Mouse (Mus musculus): ENCODE results near the gene Rnf182. TPM values are rescaled to one million over a fixed set of nuclear protein-coding genes. Genes with fewer than 3 reads are reported as not detected.

Gene Rnf182
- polyA plus RNA-seq (2015; fragmentation: Nextera tagmentation; extraction: Ambion mirVana) = 19.9 and 27.3 TPM in 2 replicates

DNA sequence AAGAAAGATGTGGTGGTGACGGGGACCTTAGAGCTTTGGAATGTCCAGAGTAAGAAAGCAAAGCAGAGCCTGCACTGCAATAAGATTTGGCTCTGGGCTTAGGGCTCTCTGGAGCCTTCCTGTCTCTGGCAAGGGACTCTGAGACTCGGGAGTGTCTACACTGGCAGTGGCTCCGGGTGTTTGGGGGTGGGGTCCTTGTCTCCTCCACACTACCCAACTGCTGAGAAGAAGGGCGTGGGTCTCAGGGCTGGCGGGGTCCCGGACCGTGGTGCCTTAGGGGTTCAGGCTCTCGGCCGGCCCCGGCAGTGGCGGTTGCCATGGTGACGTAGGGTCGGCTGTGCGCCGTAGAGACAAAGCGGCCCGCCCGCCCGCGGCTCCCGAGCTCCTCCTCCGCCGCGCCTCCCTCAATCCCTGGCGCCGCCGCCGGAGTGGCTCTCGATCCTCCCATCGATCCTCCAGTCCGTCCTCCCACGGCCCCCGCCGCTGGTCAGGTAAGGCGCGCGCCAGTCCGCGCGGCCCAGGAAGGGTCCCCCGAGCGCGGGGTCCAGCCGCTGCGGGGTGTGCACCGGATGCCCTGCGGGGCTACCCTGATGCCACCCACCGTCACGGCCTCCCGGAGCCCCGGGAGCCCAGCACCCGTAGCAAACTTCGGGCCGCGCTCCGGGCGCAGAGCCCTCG lies at the start of gene Rnf182:
Gene Rnf182, plus strand, starts transcription at position 134 of the 678 bp plus-strand sequence.
- under 1% methylated on average over 58 of the region's 58 CpGs for WGBS
- peak within 1 kb of the TSS; percentile 84 for H3K4me2 ChIP-seq
- ATAC-seq (ENCODE audit: low read depth) = peak; percentile 93

DNA sequence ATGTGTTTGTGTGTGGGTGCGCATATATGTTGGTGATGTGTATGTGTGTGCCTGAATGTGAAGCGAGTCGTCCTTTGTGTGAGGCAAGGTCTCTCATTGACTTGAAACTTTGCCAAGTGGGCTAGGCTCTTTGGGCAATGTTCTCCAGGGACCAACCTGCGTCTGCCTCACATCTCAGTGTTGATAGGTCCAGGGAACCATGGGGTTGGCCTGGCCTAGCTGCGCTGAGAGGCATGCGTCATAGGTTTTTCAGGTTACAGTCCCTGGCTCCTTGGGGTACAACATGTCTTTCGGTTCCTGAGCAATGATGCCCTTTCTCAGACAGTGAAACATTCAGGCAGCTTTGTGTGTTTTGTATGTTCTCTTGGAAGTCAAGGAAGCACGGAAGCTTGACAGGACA lies 49.3 kb upstream of the Rnf182 start:
- no peak overlapping the region for H3K4me2 ChIP-seq
- 0 out of 2 replicates have a peak, but pooled peaks cover 7% of the 10 kb centered on the region for H3K9me3 ChIP-seq
- peaks cover 3% of the 10 kb centered on the region; the same call in 1 of the 2 replicates for H3K4me1 ChIP-seq (replicated peaks)
- WGBS = 86% methylated on average over 8 of the region's 8 CpGs
- H3K36me3 ChIP-seq = no peaks in the 10 kb centered on the region
- H3K4me3 ChIP-seq = no peak overlapping the region
- H3K27me3 ChIP-seq = no peaks in the 10 kb centered on the region; the same call in 1 of the 2 replicates
- no peak for ATAC-seq (ENCODE audit: low read depth)
- no peak overlapping the region for H3K9ac ChIP-seq
- H3K27ac ChIP-seq (replicated peaks) = no peak overlapping the region

More for the DNA sequence above, at the start of gene Rnf182:
- H3K27me3 ChIP-seq = no peaks in the 10 kb centered on the region
- H3K4me1 ChIP-seq (replicated peaks) = peaks cover 29% of the 10 kb centered on the region
- H3K9ac ChIP-seq = peak within 1 kb of the TSS; percentile 89
- no peaks in the 10 kb centered on the region for H3K36me3 ChIP-seq
- peak within 1 kb of the TSS; percentile 76 for H3K4me3 ChIP-seq
- H3K27ac ChIP-seq (replicated peaks) = peak within 1 kb of the TSS; percentile 74
- no peaks in the 10 kb centered on the region for H3K9me3 ChIP-seq

DNA sequence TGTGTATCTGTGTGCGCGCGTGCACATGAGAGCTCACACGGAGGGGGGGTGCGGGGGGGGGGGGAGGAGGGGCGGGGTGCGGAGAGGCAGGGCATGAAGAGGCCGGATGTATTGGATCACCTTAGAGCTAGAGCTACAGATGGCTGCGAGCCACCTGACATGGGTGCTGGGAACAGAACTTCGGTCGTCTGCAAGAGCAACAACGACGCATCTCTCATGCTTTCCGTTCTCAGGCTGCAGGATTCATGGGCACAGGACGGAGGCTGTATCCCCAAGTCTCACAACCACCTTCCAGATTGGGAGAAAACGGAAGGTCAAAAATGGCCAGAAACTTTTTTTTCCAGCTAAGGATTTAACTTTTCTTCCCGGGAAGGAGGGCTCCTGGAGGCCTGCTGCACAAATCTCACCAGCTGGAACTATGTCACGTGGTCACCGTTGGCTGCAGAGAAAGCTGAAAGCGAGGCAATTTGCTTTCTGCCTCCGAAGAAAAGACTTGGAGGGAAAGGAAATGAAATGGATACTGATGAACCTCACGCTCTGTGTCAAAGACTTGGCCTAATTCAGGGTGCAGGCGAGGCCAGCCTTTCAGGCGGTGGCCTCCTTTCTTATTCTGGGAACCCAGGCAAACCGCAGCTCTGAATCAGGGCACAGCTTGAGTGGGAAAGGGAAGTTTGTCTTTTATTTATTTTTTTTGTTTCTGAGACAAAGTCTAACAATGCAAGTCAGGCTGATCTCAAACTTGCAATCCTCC lies 48.2 kb upstream of the Rnf182 start:
- ATAC-seq (ENCODE audit: low read depth) = no peak
- H3K4me2 ChIP-seq = no peak overlapping the region
- 0 out of 2 replicates have a peak, but pooled peaks cover 8% of the 10 kb centered on the region for H3K9me3 ChIP-seq
- no peaks in the 10 kb centered on the region for H3K27me3 ChIP-seq
- no peak overlapping the region for H3K4me3 ChIP-seq
- no peak overlapping the region for H3K9ac ChIP-seq
- no peaks in the 10 kb centered on the region for H3K36me3 ChIP-seq
- 74% methylated on average over 25 of the region's 25 CpGs for WGBS
- 0 out of 2 replicates have a peak, but pooled peaks cover 3% of the 10 kb centered on the region for H3K4me1 ChIP-seq (replicated peaks)
- no peak overlapping the region for H3K27ac ChIP-seq (replicated peaks)

DNA sequence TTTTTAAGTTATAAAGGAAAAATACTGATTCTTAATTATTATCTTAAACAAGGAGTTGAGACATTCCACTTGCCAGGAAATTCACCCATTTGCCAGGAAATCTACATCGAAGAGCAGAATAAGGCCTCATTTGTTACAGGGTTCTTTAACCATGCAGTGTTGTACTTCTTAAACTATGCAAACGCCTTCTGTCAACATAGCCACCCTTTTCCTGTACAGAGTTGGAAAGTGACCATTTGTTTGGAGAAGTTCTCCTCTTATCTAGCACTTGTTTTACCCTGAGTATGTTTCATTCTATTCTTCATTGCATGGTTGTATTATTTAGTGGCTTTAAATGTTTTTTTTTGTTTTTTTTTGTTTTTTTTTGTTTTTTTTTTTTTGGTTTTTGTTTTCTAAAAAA lies 41.5 kb upstream of the Rnf182 start:
- Histone ChIP-seq H3K27ac (replicated peaks) (no peak overlapping the region), H3K9ac (no peak overlapping the region), H3K4me3 (no peak overlapping the region), H3K4me1 (replicated peaks) (no peaks in the 10 kb centered on the region), H3K9me3 (0 out of 2 replicates have a peak, but pooled peaks cover 8% of the 10 kb centered on the region), H3K36me3 (no peaks in the 10 kb centered on the region), H3K4me2 (no peak overlapping the region), H3K27me3 (no peaks in the 10 kb centered on the region)
- 85% methylated on average over 2 of the region's 2 CpGs for WGBS
- no peak for ATAC-seq (ENCODE audit: low read depth)

DNA sequence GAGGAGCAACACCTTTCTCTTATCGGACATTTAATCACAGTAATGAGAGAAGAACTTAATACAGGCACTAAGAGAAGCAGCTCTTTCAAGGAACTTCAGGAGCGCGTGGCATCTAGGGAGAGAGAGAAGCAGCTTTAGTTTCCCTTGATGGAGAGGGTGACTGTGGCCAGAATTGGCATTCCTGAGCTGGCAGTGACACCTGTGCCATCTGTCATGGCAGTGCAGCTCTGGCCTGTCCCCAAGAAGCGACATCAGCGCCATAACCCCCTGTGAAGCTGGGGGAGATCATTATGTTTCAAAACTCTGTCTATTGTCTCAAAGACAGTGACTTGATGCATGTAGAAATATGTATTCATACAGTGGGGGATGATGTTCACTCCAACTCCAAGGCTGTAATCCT lies 40.1 kb upstream of the Rnf182 start:
- no peaks in the 10 kb centered on the region for H3K36me3 ChIP-seq
- no peak overlapping the region for H3K4me2 ChIP-seq
- 95% methylated on average over 5 of the region's 5 CpGs for WGBS
- ATAC-seq (ENCODE audit: low read depth) = no peak
- H3K9me3 ChIP-seq = 0 out of 2 replicates have a peak, but pooled peaks cover 8% of the 10 kb centered on the region
- H3K27me3 ChIP-seq = no peaks in the 10 kb centered on the region
- no peak overlapping the region for H3K4me3 ChIP-seq
- no peaks in the 10 kb centered on the region for H3K4me1 ChIP-seq (replicated peaks)
- H3K27ac ChIP-seq (replicated peaks) = no peak overlapping the region
- no peak overlapping the region for H3K9ac ChIP-seq

DNA sequence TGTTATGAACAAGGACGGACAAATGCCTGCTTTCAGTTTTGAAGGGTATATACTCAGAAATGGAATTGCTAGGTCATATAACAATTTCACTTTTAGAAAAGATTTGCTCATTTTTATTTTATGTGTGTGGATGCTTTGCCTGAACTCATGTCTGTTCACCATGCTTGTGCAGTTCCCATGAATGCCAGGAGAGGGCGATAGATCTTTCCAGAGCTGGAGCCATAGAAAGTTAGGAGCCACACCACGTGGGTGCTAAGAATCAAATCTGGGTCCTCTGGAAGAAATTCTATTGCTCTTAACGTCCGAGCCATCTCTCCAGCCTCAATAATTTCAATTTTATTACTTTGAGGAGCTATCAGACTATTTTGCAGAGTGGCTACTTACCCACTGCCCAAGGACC lies 38.3 kb upstream of the Rnf182 start:
- H3K36me3 ChIP-seq = no peaks in the 10 kb centered on the region
- no peak for ATAC-seq (ENCODE audit: low read depth)
- WGBS = 70% methylated on average over 5 of the region's 5 CpGs
- H3K9me3 ChIP-seq = no peaks in the 10 kb centered on the region
- H3K27ac ChIP-seq (replicated peaks) = no peak overlapping the region
- no peak overlapping the region for H3K4me3 ChIP-seq
- H3K27me3 ChIP-seq = no peaks in the 10 kb centered on the region
- no peaks in the 10 kb centered on the region for H3K4me1 ChIP-seq (replicated peaks)
- H3K4me2 ChIP-seq = no peak overlapping the region
- no peak overlapping the region for H3K9ac ChIP-seq

DNA sequence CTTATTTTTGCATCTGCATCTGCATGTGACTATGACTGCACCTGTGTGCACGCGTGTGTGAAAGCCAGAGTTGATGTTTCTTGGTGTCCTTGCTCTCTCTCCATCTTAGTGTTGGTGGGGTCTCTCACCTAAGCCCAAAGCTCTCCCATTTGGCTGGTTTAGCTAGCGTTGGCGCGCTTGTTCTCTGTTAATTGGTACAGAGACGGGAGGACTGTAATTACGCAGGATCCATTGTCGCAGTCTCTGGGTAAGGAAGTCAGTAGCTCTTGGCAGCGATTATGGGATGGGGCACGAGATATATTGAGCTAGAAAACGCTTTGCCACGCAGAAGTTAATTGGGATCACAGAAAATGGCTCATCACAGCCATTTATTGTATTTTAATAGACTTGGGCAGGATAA lies 37.7 kb upstream of the Rnf182 start:
- Histone ChIP-seq H3K9me3 (no peaks in the 10 kb centered on the region), H3K27me3 (no peaks in the 10 kb centered on the region), H3K36me3 (no peaks in the 10 kb centered on the region), H3K27ac (replicated peaks) (no peak overlapping the region), H3K4me3 (no peak overlapping the region), H3K4me2 (no peak overlapping the region), H3K4me1 (replicated peaks) (peaks cover under 1% of the 10 kb centered on the region; the same call in 1 of the 2 replicates), H3K9ac (no peak overlapping the region)
- WGBS = 79% methylated on average over 12 of the region's 12 CpGs
- no peak for ATAC-seq (ENCODE audit: low read depth)

DNA sequence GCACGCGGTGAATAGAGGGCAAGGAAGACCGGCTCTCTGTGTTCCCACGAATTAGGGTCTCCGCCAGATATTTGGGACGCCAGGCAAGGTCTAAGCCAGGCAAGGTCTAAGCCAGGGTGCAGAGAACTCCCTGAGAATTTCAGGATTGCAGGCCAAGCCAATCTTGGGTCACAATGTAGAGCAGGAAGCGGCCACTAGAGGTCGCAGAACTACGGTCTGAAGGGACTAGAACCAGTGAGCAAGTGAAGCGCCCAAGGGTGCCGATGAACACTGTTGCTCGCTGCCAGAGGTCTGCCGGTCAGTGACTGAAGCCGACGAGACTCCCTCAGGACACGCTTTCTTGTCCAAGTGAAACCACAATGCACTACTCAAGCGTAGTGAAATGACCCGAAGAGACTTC lies 35.8 kb upstream of the Rnf182 start:
- Histone ChIP-seq H3K27ac (replicated peaks) (no peak overlapping the region), H3K4me3 (no peak overlapping the region), H3K9me3 (no peaks in the 10 kb centered on the region), H3K36me3 (no peaks in the 10 kb centered on the region), H3K4me1 (replicated peaks) (peaks cover 5% of the 10 kb centered on the region; the same call in 1 of the 2 replicates), H3K9ac (no peak overlapping the region), H3K27me3 (no peaks in the 10 kb centered on the region), H3K4me2 (no peak overlapping the region)
- ATAC-seq (ENCODE audit: low read depth) = no peak
- WGBS = 27% methylated on average over 18 of the region's 18 CpGs

DNA sequence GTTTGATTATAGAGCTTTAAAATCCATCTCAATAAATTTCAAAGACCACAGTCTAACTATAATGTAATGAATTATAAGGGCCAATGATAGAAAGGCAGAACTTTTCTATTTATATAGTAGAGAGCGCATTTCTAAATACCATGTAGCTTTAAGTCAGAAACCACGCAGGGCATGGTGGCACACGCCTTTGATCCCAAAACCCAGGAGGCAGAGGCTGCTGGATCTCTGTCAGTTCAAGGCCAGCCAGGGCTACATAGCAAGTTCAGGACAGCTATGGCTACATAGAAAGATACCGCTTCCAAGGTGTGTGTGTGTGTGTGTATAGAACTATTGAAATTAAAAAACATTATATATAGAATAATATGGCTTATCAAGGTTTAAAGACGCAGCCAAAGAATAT lies 34.8 kb upstream of the Rnf182 start:
- H3K9me3 ChIP-seq = no peaks in the 10 kb centered on the region
- H3K9ac ChIP-seq = no peak overlapping the region
- peaks cover 5% of the 10 kb centered on the region; the same call in 1 of the 2 replicates for H3K4me1 ChIP-seq (replicated peaks)
- H3K4me2 ChIP-seq = no peak overlapping the region
- ATAC-seq (ENCODE audit: low read depth) = no peak
- H3K36me3 ChIP-seq = no peaks in the 10 kb centered on the region
- no peak overlapping the region for H3K27ac ChIP-seq (replicated peaks)
- no peak overlapping the region for H3K4me3 ChIP-seq
- no peaks in the 10 kb centered on the region for H3K27me3 ChIP-seq
- WGBS = 92% methylated on average over 5 of the region's 5 CpGs

DNA sequence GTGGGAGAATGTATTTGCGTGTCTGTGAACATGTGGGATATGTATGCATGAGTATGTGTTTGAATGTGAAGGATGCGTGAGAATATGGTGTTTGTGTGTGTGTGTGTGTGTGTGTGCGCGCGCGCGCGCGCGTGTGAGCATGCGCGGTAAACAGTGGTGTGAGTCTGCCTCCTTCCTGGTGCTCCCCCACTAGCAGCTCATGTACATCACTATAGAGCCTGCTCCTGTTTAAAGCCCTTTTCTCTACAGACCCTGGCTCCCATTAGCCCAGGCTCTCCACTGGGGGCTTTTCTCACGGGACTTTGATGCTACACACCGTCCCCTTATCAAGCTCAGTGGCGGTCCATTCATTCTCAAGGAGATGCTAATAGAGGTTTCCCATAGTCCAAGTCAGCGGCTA lies 32.5 kb upstream of the Rnf182 start:
- H3K4me2 ChIP-seq = peak overlapping the region; percentile 36
- no peak for ATAC-seq (ENCODE audit: low read depth)
- no peak overlapping the region for H3K27ac ChIP-seq (replicated peaks)
- H3K27me3 ChIP-seq = no peaks in the 10 kb centered on the region
- no peaks in the 10 kb centered on the region for H3K36me3 ChIP-seq
- H3K4me3 ChIP-seq = peak overlapping the region; percentile 18
- no peak overlapping the region for H3K9ac ChIP-seq
- no peaks in the 10 kb centered on the region for H3K9me3 ChIP-seq
- whole genome bisulfite sequencing = 47% methylated on average over 16 of the region's 16 CpGs
- H3K4me1 ChIP-seq (replicated peaks) = peaks cover 5% of the 10 kb centered on the region; the same call in 1 of the 2 replicates

DNA sequence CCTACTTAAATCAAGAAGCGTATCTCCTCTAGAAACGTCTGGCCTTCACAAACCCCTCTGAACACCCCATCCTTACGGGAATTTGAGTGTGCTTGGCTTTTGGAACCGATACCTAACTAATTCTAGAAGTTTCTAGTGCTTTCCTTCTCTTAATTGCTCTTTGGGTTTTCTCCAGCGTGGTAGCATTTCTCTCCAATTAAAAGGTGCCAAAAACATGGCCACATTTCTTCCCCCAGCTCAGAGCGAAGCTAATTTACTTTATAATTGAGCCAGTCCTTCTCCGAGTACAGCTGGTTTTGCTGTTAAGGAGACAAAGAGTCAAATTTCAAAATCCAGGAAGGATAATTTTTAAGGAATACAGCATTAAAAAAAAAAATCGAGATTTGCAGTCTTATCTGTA lies 32.0 kb upstream of the Rnf182 start:
- no peak overlapping the region for H3K4me3 ChIP-seq
- ATAC-seq (ENCODE audit: low read depth) = no peak
- no peak overlapping the region for H3K27ac ChIP-seq (replicated peaks)
- H3K27me3 ChIP-seq = no peaks in the 10 kb centered on the region
- H3K9ac ChIP-seq = no peak overlapping the region
- H3K4me2 ChIP-seq = no peak overlapping the region
- WGBS = 59% methylated on average over 8 of the region's 8 CpGs
- no peaks in the 10 kb centered on the region for H3K9me3 ChIP-seq
- peaks cover 5% of the 10 kb centered on the region; the same call in 1 of the 2 replicates for H3K4me1 ChIP-seq (replicated peaks)
- no peaks in the 10 kb centered on the region for H3K36me3 ChIP-seq

DNA sequence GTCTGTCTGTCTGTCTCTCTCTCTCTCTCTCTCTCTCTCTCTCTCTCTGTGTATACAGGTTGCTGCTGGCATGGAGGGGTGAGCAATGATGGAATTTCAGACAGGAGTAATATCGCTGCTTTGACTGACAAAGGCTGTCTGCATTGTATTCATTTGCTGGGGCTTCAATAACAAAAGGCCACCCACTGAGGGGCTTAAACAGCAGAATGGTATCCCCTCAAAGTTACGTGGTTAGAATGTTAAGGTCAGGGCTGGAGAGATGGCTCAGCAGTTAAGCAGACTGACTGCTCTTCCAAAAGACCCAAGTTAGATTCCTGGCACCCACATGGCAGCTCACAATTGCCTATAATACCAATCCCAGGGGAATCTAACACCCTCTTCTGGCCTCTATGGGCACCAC lies 30.2 kb upstream of the Rnf182 start:
- 51% methylated on average over 2 of the region's 2 CpGs for WGBS
- peaks cover 5% of the 10 kb centered on the region; the same call in 1 of the 2 replicates for H3K4me1 ChIP-seq (replicated peaks)
- no peak for ATAC-seq (ENCODE audit: low read depth)
- no peaks in the 10 kb centered on the region for H3K27me3 ChIP-seq
- no peaks in the 10 kb centered on the region for H3K9me3 ChIP-seq
- no peak overlapping the region for H3K27ac ChIP-seq (replicated peaks)
- H3K4me3 ChIP-seq = no peak overlapping the region
- no peak overlapping the region for H3K4me2 ChIP-seq
- no peak overlapping the region for H3K9ac ChIP-seq
- no peaks in the 10 kb centered on the region for H3K36me3 ChIP-seq

Data from neural tube, embryonic 13.5 days (tissue).